Mouse (Mus musculus): ENCODE data around the gene Lhx8. TPM values are rescaled to one million over a fixed set of nuclear protein-coding genes. Genes with fewer than 3 reads are reported as not detected.

Gene Lhx8
- polyA plus RNA-seq, 1 experiment = not detected

GRCm38 (mm10) chr3:154340294-154340914, 9.9 kb upstream of the Lhx8 start:
- H3K4me1 ChIP-seq (ENCODE audit: control insufficient read depth, insufficient read depth, low read length) = no peaks in the 10 kb centered on the region
- H3K27ac ChIP-seq (ENCODE audit: insufficient read depth, low read length) = no peak overlapping the region
- TF ChIP-seq CTCF (IDR thresholded peaks at IDR 0.05; ENCODE audit: borderline replicate concordance, insufficient read depth, low read depth, low read length) (no peak), POLR2A (IDR thresholded peaks at IDR 0.05; ENCODE audit: borderline replicate concordance, insufficient read depth, low read length) (no peak)
- no peak overlapping the region for H3K4me3 ChIP-seq (replicated peaks; ENCODE audit: insufficient read depth, low read depth, low read length)
- 19% methylated on average over 13 of the region's 13 CpGs for WGBS
- H3K27me3 ChIP-seq (ENCODE audit: control insufficient read depth, insufficient read depth, low read length) = no peaks in the 10 kb centered on the region; the same call in 1 of the 2 replicates
- DNase-seq = no peak

GRCm38 (mm10) chr3:154339649-154340260, 9.3 kb upstream of the Lhx8 start:
- Histone ChIP-seq H3K4me3 (replicated peaks; ENCODE audit: insufficient read depth, low read depth, low read length) (no peak overlapping the region), H3K27me3 (ENCODE audit: control insufficient read depth, insufficient read depth, low read length) (peaks cover 1% of the 10 kb centered on the region; the same call in 1 of the 2 replicates)
- TF ChIP-seq CTCF (IDR thresholded peaks at IDR 0.05; ENCODE audit: borderline replicate concordance, insufficient read depth, low read depth, low read length) = no peak

GRCm38 (mm10) chr3:154334806-154335205, 4.3 kb upstream of the Lhx8 start:
- Histone ChIP-seq H3K27ac (ENCODE audit: insufficient read depth, low read length) (no peak overlapping the region), H3K27me3 (ENCODE audit: control insufficient read depth, insufficient read depth, low read length) (peaks cover 14% of the 10 kb centered on the region; the same call in 1 of the 2 replicates), H3K4me3 (replicated peaks; ENCODE audit: insufficient read depth, low read depth, low read length) (no peak overlapping the region), H3K4me1 (ENCODE audit: control insufficient read depth, insufficient read depth, low read length) (no peaks in the 10 kb centered on the region)
- TF ChIP-seq POLR2A (IDR thresholded peaks at IDR 0.05; ENCODE audit: borderline replicate concordance, insufficient read depth, low read length) (no peak), CTCF (IDR thresholded peaks at IDR 0.05; ENCODE audit: borderline replicate concordance, insufficient read depth, low read depth, low read length) (no peak)
- WGBS = 4% methylated on average over 10 of the region's 10 CpGs
- no peak for DNase-seq

More at GRCm38 (mm10) chr3:154339649-154340260, 9.3 kb upstream of the Lhx8 start:
- no peaks in the 10 kb centered on the region for H3K4me1 ChIP-seq (ENCODE audit: control insufficient read depth, insufficient read depth, low read length)
- no peak overlapping the region for H3K27ac ChIP-seq (ENCODE audit: insufficient read depth, low read length)
- WGBS = 24% methylated on average over 17 of the region's 17 CpGs
- DNase-seq = no peak

GRCm38 (mm10) chr3:154333401-154333999, 3.0 kb upstream of the Lhx8 start:
- TF ChIP-seq CTCF (IDR thresholded peaks at IDR 0.05; ENCODE audit: borderline replicate concordance, insufficient read depth, low read depth, low read length) = no peak
- no peak for TF ChIP-seq POLR2A (IDR thresholded peaks at IDR 0.05; ENCODE audit: borderline replicate concordance, insufficient read depth, low read length)
- Histone ChIP-seq H3K4me1 (ENCODE audit: control insufficient read depth, insufficient read depth, low read length) (no peaks in the 10 kb centered on the region), H3K27ac (ENCODE audit: insufficient read depth, low read length) (no peak overlapping the region), H3K4me3 (replicated peaks; ENCODE audit: insufficient read depth, low read depth, low read length) (no peak overlapping the region), H3K27me3 (ENCODE audit: control insufficient read depth, insufficient read depth, low read length) (peaks cover 19% of the 10 kb centered on the region; the same call in 1 of the 2 replicates)
- DNase-seq = no peak
- 4% methylated on average over 16 of the region's 16 CpGs for WGBS

- WGBS = 3% methylated on average over 15 of the region's 15 CpGs
- no peaks in the 10 kb centered on the region for H3K4me1 ChIP-seq (ENCODE audit: control insufficient read depth, insufficient read depth, low read length)
- no peak for DNase-seq
- no peak overlapping the region for H3K4me3 ChIP-seq (replicated peaks; ENCODE audit: insufficient read depth, low read depth, low read length)
- TF ChIP-seq CTCF (IDR thresholded peaks at IDR 0.05; ENCODE audit: borderline replicate concordance, insufficient read depth, low read depth, low read length) (no peak), POLR2A (IDR thresholded peaks at IDR 0.05; ENCODE audit: borderline replicate concordance, insufficient read depth, low read length) (no peak)
- no peak overlapping the region for H3K27ac ChIP-seq (ENCODE audit: insufficient read depth, low read length)
- peaks cover 24% of the 10 kb centered on the region; the same call in 1 of the 2 replicates for H3K27me3 ChIP-seq (ENCODE audit: control insufficient read depth, insufficient read depth, low read length)
Observed at GRCm38 (mm10) chr3:154332941-154333340, 2.5 kb upstream of the Lhx8 start.

- no peak overlapping the region for H3K27ac ChIP-seq (ENCODE audit: insufficient read depth, low read length)
- DNase-seq = peak in 1 of 2 experiments; percentile 23
- H3K27me3 ChIP-seq (ENCODE audit: control insufficient read depth, insufficient read depth, low read length) = peaks cover 25% of the 10 kb centered on the region; the same call in 1 of the 2 replicates
- TF ChIP-seq POLR2A (IDR thresholded peaks at IDR 0.05; ENCODE audit: borderline replicate concordance, insufficient read depth, low read length) (no peak), CTCF (IDR thresholded peaks at IDR 0.05; ENCODE audit: borderline replicate concordance, insufficient read depth, low read depth, low read length) (no peak)
- H3K4me1 ChIP-seq (ENCODE audit: control insufficient read depth, insufficient read depth, low read length) = no peaks in the 10 kb centered on the region
- no peak overlapping the region for H3K4me3 ChIP-seq (replicated peaks; ENCODE audit: insufficient read depth, low read depth, low read length)
- 3% methylated on average over 20 of the region's 20 CpGs for WGBS
Observed at GRCm38 (mm10) chr3:154332213-154332530, 1.7 kb upstream of the Lhx8 start.

GRCm38 (mm10) chr3:154331506-154332212, 1.2 kb upstream of the Lhx8 start:
- DNase-seq = no peak
- 4% methylated on average over 21 of the region's 21 CpGs for WGBS
- Histone ChIP-seq H3K27me3 (ENCODE audit: control insufficient read depth, insufficient read depth, low read length) (peaks cover 26% of the 10 kb centered on the region; the same call in 1 of the 2 replicates), H3K4me3 (replicated peaks; ENCODE audit: insufficient read depth, low read depth, low read length) (no peak overlapping the region), H3K4me1 (ENCODE audit: control insufficient read depth, insufficient read depth, low read length) (no peaks in the 10 kb centered on the region), H3K27ac (ENCODE audit: insufficient read depth, low read length) (no peak overlapping the region)
- TF ChIP-seq CTCF (IDR thresholded peaks at IDR 0.05; ENCODE audit: borderline replicate concordance, insufficient read depth, low read depth, low read length) (no peak), POLR2A (IDR thresholded peaks at IDR 0.05; ENCODE audit: borderline replicate concordance, insufficient read depth, low read length) (no peak)
